Mouse (Mus musculus) left cerebral cortex, adult 11 months (tissue): ENCODE measurements around the gene Ptger4.

ENCODE experiments used
- DNase-seq: peaks from one replicate; pipeline ENCODE4 v3.0.0; 2022; ENCODE audit warnings: low spot score

Gene Ptger4

GRCm38 (mm10) chr15:5165121-5165773, 78.7 kb downstream of the Ptger4 start:
- DNase-seq = no peak

GRCm38 (mm10) chr15:5158827-5159226, 85.2 kb downstream of the Ptger4 start:
- no peak for DNase-seq

GRCm38 (mm10) chr15:5157386-5157785, 86.6 kb downstream of the Ptger4 start:
- no peak for DNase-seq
